Mouse (Mus musculus): ENCODE results near the gene Gm20388. TPM values are rescaled to one million over a fixed set of nuclear protein-coding genes. Genes with fewer than 3 reads are reported as not detected.

Gm20388 gene
- total RNA-seq, 1 experiment = 27.0 TPM

- Histone ChIP-seq H3K9me3 (ENCODE audit: control insufficient read depth, insufficient read depth, low read depth, low read length) (no peaks in the 10 kb centered on the region), H3K27ac (ENCODE audit: insufficient read depth, low read depth, low read length, poor library complexity, severe bottlenecking) (peak overlapping the region; percentile 57), H3K4me3 (ENCODE audit: insufficient read depth in 1 of 2, low read depth in 1 of 2, low read length in 2 of 2, poor library complexity in 1 of 2, severe bottlenecking in 1 of 2) (peak overlapping the region; percentile 92 to 93), H3K36me3 (ENCODE audit: control insufficient read depth, insufficient read depth, low read length, poor library complexity, severe bottlenecking) (peaks cover 35% of the 10 kb centered on the region), H3K4me1 (ENCODE audit: control insufficient read depth in 2 of 2, insufficient read depth in 2 of 2, low read length in 2 of 2, poor library complexity in 1 of 2) (peaks cover 0 to 18% of the 10 kb centered on the region in 2 experiments; a peak in 1 of 4 replicates), H3K9ac (ENCODE audit: insufficient read depth, low read depth, low read length, poor library complexity, severe bottlenecking) (peak overlapping the region; percentile 98)
- TF ChIP-seq HCFC1 (IDR thresholded peaks at IDR 0.05; ENCODE audit: borderline replicate concordance, insufficient read depth, low read length) = no peak
- no peak for TF ChIP-seq CHD2 (IDR thresholded peaks at IDR 0.05; ENCODE audit: low read depth, low read length)
- DNase-seq (ENCODE audit: low read depth, low spot score) = no peak
- in situ Hi-C loops (cut with MboI; ENCODE audit: low sequenced_read_pairs in 2 of 2, unreplicated experiment in 2 of 2) = no loop called here
Measured at GRCm38 (mm10) chr8:120666807-120667470, 756.3 kb downstream of the Gm20388 start.

GRCm38 (mm10) chr8:120667561-120668373, 757.1 kb downstream of the Gm20388 start, which contains the start of the genes Gm27021 and Cox4i1:
Gm27021 (minus strand) TSS chr8:120668079.
Cox4i1 (plus strand) TSS chr8:120668222.
- peak within 1 kb of the TSS; percentile 93 to 97 for H3K4me3 ChIP-seq (ENCODE audit: insufficient read depth in 1 of 2, low read depth in 1 of 2, low read length in 2 of 2, poor library complexity in 1 of 2, severe bottlenecking in 1 of 2)
- DNase-seq (ENCODE audit: low read depth, low spot score) = peak; percentile 85
- peaks cover 0 to 25% of the 10 kb centered on the region in 2 experiments; a peak in 1 of 4 replicates for H3K4me1 ChIP-seq (ENCODE audit: control insufficient read depth in 2 of 2, insufficient read depth in 2 of 2, low read length in 2 of 2, poor library complexity in 1 of 2)
- peak within 1 kb of the TSS; percentile 98 for H3K9ac ChIP-seq (ENCODE audit: insufficient read depth, low read depth, low read length, poor library complexity, severe bottlenecking)
- H3K36me3 ChIP-seq (ENCODE audit: control insufficient read depth, insufficient read depth, low read length, poor library complexity, severe bottlenecking) = peaks cover 43% of the 10 kb centered on the region
- no peaks in the 10 kb centered on the region for H3K9me3 ChIP-seq (ENCODE audit: control insufficient read depth, insufficient read depth, low read depth, low read length)
- in situ Hi-C loops (cut with MboI; ENCODE audit: low sequenced_read_pairs in 2 of 2, unreplicated experiment in 2 of 2) = no loop called here
- H3K27ac ChIP-seq (ENCODE audit: insufficient read depth, low read depth, low read length, poor library complexity, severe bottlenecking) = peak within 1 kb of the TSS; percentile 74
- TF ChIP-seq ZC3H11A (IDR thresholded peaks at IDR 0.05; ENCODE audit: borderline replicate concordance, low read depth, low read length) (no peak), MAFK (IDR thresholded peaks at IDR 0.05; ENCODE audit: insufficient read depth, low read depth, low read length) (no peak), HCFC1 (IDR thresholded peaks at IDR 0.05; ENCODE audit: borderline replicate concordance, insufficient read depth, low read length) (0 out of 2 replicates have a peak, but pooled peaks have one; percentile 34), ZNF384 (IDR thresholded peaks at IDR 0.05; ENCODE audit: low read depth, low read length) (no peak), CHD2 (IDR thresholded peaks at IDR 0.05; ENCODE audit: low read depth, low read length) (peak; percentile 79)

GRCm38 (mm10) chr8:120668374-120668905, 757.8 kb downstream of the Gm20388 start, which contains the start of gene Emc8:
Emc8 (minus strand) TSS chr8:120668573.
- Histone ChIP-seq H3K4me1 (ENCODE audit: control insufficient read depth in 2 of 2, insufficient read depth in 2 of 2, low read length in 2 of 2, poor library complexity in 1 of 2) (peaks cover 0 to 27% of the 10 kb centered on the region in 2 experiments; a peak in 2 of 4 replicates), H3K27ac (ENCODE audit: insufficient read depth, low read depth, low read length, poor library complexity, severe bottlenecking) (peak within 1 kb of the TSS; percentile 74), H3K9ac (ENCODE audit: insufficient read depth, low read depth, low read length, poor library complexity, severe bottlenecking) (peak within 1 kb of the TSS; percentile 98), H3K4me3 (ENCODE audit: insufficient read depth in 1 of 2, low read depth in 1 of 2, low read length in 2 of 2, poor library complexity in 1 of 2, severe bottlenecking in 1 of 2) (peak within 1 kb of the TSS; percentile 93 to 97), H3K9me3 (ENCODE audit: control insufficient read depth, insufficient read depth, low read depth, low read length) (no peaks in the 10 kb centered on the region), H3K36me3 (ENCODE audit: control insufficient read depth, insufficient read depth, low read length, poor library complexity, severe bottlenecking) (peaks cover 50% of the 10 kb centered on the region)
- in situ Hi-C loops (cut with MboI; ENCODE audit: low sequenced_read_pairs in 2 of 2, unreplicated experiment in 2 of 2) = no loop called here
- TF ChIP-seq MAFK (IDR thresholded peaks at IDR 0.05; ENCODE audit: insufficient read depth, low read depth, low read length) (no peak), ZC3H11A (IDR thresholded peaks at IDR 0.05; ENCODE audit: borderline replicate concordance, low read depth, low read length) (no peak), CHD2 (IDR thresholded peaks at IDR 0.05; ENCODE audit: low read depth, low read length) (no peak), HCFC1 (IDR thresholded peaks at IDR 0.05; ENCODE audit: borderline replicate concordance, insufficient read depth, low read length) (no peak), ZNF384 (IDR thresholded peaks at IDR 0.05; ENCODE audit: low read depth, low read length) (no peak)
- DNase-seq (ENCODE audit: low read depth, low spot score) = no peak

GRCm38 (mm10) chr8:120671775-120672174, 761.1 kb downstream of the Gm20388 start:
- peaks cover 39% of the 10 kb centered on the region for H3K36me3 ChIP-seq (ENCODE audit: control insufficient read depth, insufficient read depth, low read length, poor library complexity, severe bottlenecking)
- H3K27ac ChIP-seq (ENCODE audit: insufficient read depth, low read depth, low read length, poor library complexity, severe bottlenecking) = peak overlapping the region; percentile 72
- peak; percentile 73 for DNase-seq (ENCODE audit: low read depth, low spot score)
- peak overlapping the region; percentile 8; the same call in 1 of the 2 replicates for H3K9ac ChIP-seq (ENCODE audit: insufficient read depth, low read depth, low read length, poor library complexity, severe bottlenecking)
- H3K4me3 ChIP-seq (ENCODE audit: insufficient read depth in 1 of 2, low read depth in 1 of 2, low read length in 2 of 2, poor library complexity in 1 of 2, severe bottlenecking in 1 of 2) = no peak overlapping the region; a peak in 1 of 4 replicates
- H3K9me3 ChIP-seq (ENCODE audit: control insufficient read depth, insufficient read depth, low read depth, low read length) = no peaks in the 10 kb centered on the region
- in situ Hi-C loops (cut with MboI; ENCODE audit: low sequenced_read_pairs in 2 of 2, unreplicated experiment in 2 of 2) = no loop called here
- H3K4me1 ChIP-seq (ENCODE audit: control insufficient read depth in 2 of 2, insufficient read depth in 2 of 2, low read length in 2 of 2, poor library complexity in 1 of 2) = peaks cover 0 to 12% of the 10 kb centered on the region in 2 experiments; a peak in 2 of 4 replicates
- TF ChIP-seq MAFK (IDR thresholded peaks at IDR 0.05; ENCODE audit: insufficient read depth, low read depth, low read length) = no peak
- no peak for TF ChIP-seq HCFC1 (IDR thresholded peaks at IDR 0.05; ENCODE audit: borderline replicate concordance, insufficient read depth, low read length)
- TF ChIP-seq ZC3H11A (IDR thresholded peaks at IDR 0.05; ENCODE audit: borderline replicate concordance, low read depth, low read length) = no peak
- TF ChIP-seq ZNF384 (IDR thresholded peaks at IDR 0.05; ENCODE audit: low read depth, low read length) = no peak
- TF ChIP-seq CHD2 (IDR thresholded peaks at IDR 0.05; ENCODE audit: low read depth, low read length) = no peak
